Mouse (Mus musculus) hindbrain, embryonic 16.5 days (tissue): ENCODE results near the gene Ccdc107. TPM values are rescaled to one million over a fixed set of nuclear protein-coding genes. Genes with fewer than 3 reads are reported as not detected.
A peak's percentile ranks its signal among the peaks of the same experiment; 100 is the strongest.

Experiments
- ATAC-seq: fragments of 200-750 bp; cut with Nextera tagmentation; 2 replicates; pipeline ENCODE4 v1.8.0; 2017; ENCODE audit warnings: moderate TSS enrichment, moderate library complexity
- H3K27ac ChIP-seq: fragments of 300-500 bp; sonication (generic); 2 replicates; pipeline ENCODE4 v1.5.1; 2014; ENCODE audit warnings: low read depth, mild to moderate bottlenecking, control low read depth, low read length, moderate library complexity
- H3K27me3 ChIP-seq: fragments of 300-500 bp; sonication (generic); replicated peaks from 2 replicates; pipeline ENCODE4 v1.6.1; 2014; ENCODE audit warnings: low read length; ENCODE audit not compliant: control insufficient read depth, insufficient read depth
- H3K36me3 ChIP-seq: fragments of 300-500 bp; sonication (generic); 2 replicates; pipeline ENCODE4 v1.6.1; 2014; ENCODE audit warnings: mild to moderate bottlenecking, low read length, moderate library complexity, mixed read lengths; ENCODE audit not compliant: control insufficient read depth, insufficient read depth
- H3K4me1 ChIP-seq: fragments of 300-500 bp; sonication (generic); 2 replicates; pipeline ENCODE4 v1.6.1; 2014; ENCODE audit warnings: low read depth, low read length; ENCODE audit not compliant: control insufficient read depth, insufficient read depth
- H3K4me2 ChIP-seq: fragments of 300-500 bp; sonication (generic); 2 replicates; pipeline ENCODE4 v1.6.1; 2014; ENCODE audit warnings: mild to moderate bottlenecking, low read length, control low read depth, moderate library complexity
- H3K4me3 ChIP-seq: fragments of 300-500 bp; sonication (generic); 2 replicates; pipeline ENCODE4 v1.5.1; 2014; ENCODE audit warnings: mild to moderate bottlenecking, low read length, control low read depth, moderate library complexity
- H3K9ac ChIP-seq: fragments of 300-500 bp; sonication (generic); 2 replicates; pipeline ENCODE4 v1.6.1; 2014; ENCODE audit warnings: low read depth, mild to moderate bottlenecking, control low read depth, low read length, moderate library complexity
- H3K9me3 ChIP-seq: fragments of 300-500 bp; sonication (generic); 2 replicates; pipeline ENCODE4 v1.6.1; 2014; ENCODE audit warnings: mild to moderate bottlenecking, low read length, moderate library complexity; ENCODE audit not compliant: control insufficient read depth
- WGBS: fragments of 180-500 bp; shearing (Covaris S2); extraction: QIAGEN DNeasy Blood & Tissue Kit; methylation state at CpG from one replicate; pipeline ENCODE4 v1.1.7; 2014; 5-methylcytosine and 5-hydroxymethylcytosine counted together
- polyA plus RNA-seq: library from polyadenylated mRNA; unstranded; fragments of >200 nt; fragmentation: Nextera tagmentation; extraction: Ambion mirVana; gene quantifications from 2 replicates; pipeline ENCODE4 v1.2.1, GENCODE M21; 2015

Gene Ccdc107
- polyA plus RNA-seq, 1 experiment from 2014 or later = 99.8 TPM

- no peak overlapping the region for H3K9ac ChIP-seq
- no peaks in the 10 kb centered on the region for H3K9me3 ChIP-seq
- peaks cover 5% of the 10 kb centered on the region for H3K4me1 ChIP-seq
- H3K27ac ChIP-seq = no peak overlapping the region
- no peaks in the 10 kb centered on the region for H3K36me3 ChIP-seq
- H3K4me2 ChIP-seq = no peak overlapping the region
- no peak overlapping the region for H3K4me3 ChIP-seq
- WGBS = 75% methylated on average over 11 of the region's 11 CpGs
- ATAC-seq = no peak
- H3K27me3 ChIP-seq = peaks cover under 1% of the 10 kb centered on the region; the same call in 1 of the 2 replicates
Observed at GRCm38 (mm10) chr4:43515764-43516708, 23.3 kb downstream of the Ccdc107 start.

GRCm38 (mm10) chr4:43519551-43519950 lies 26.9 kb downstream of the Ccdc107 start:
- ATAC-seq = no peak
- no peak overlapping the region for H3K9ac ChIP-seq
- H3K27me3 ChIP-seq = peaks cover 22% of the 10 kb centered on the region
- H3K4me1 ChIP-seq = peaks cover 18% of the 10 kb centered on the region
- 13% methylated on average over 10 of the region's 10 CpGs for WGBS
- peak overlapping the region; percentile 54 for H3K4me2 ChIP-seq
- no peak overlapping the region for H3K27ac ChIP-seq
- peak overlapping the region; percentile 20 for H3K4me3 ChIP-seq
- no peaks in the 10 kb centered on the region for H3K36me3 ChIP-seq
- H3K9me3 ChIP-seq = no peaks in the 10 kb centered on the region

- Histone ChIP-seq H3K27ac (no peak overlapping the region), H3K9ac (no peak overlapping the region), H3K4me2 (peak overlapping the region; percentile 54), H3K9me3 (no peaks in the 10 kb centered on the region), H3K36me3 (no peaks in the 10 kb centered on the region), H3K27me3 (peaks cover 22% of the 10 kb centered on the region), H3K4me1 (peaks cover 18% of the 10 kb centered on the region), H3K4me3 (peak overlapping the region; percentile 20)
- 11% methylated on average over 6 of the region's 6 CpGs for WGBS
- ATAC-seq = peak; percentile 77
Observed at GRCm38 (mm10) chr4:43519956-43520355, 27.3 kb downstream of the Ccdc107 start.

GRCm38 (mm10) chr4:43527880-43528279 lies 35.2 kb downstream of the Ccdc107 start:
- no peaks in the 10 kb centered on the region for H3K9me3 ChIP-seq

GRCm38 (mm10) chr4:43528487-43528886 lies 35.8 kb downstream of the Ccdc107 start:
- Histone ChIP-seq H3K4me2 (no peak overlapping the region), H3K4me3 (no peak overlapping the region), H3K9ac (no peak overlapping the region), H3K4me1 (peaks cover 10% of the 10 kb centered on the region), H3K9me3 (no peaks in the 10 kb centered on the region), H3K27me3 (peaks cover 10% of the 10 kb centered on the region), H3K27ac (no peak overlapping the region), H3K36me3 (peaks cover 16% of the 10 kb centered on the region)
- no peak for ATAC-seq
- WGBS = 83% methylated on average over 9 of the region's 9 CpGs

More at GRCm38 (mm10) chr4:43527880-43528279, 35.2 kb downstream of the Ccdc107 start:
- Histone ChIP-seq H3K27me3 (peaks cover 16% of the 10 kb centered on the region), H3K4me2 (no peak overlapping the region), H3K36me3 (peaks cover 12% of the 10 kb centered on the region), H3K27ac (no peak overlapping the region), H3K9ac (no peak overlapping the region), H3K4me3 (no peak overlapping the region), H3K4me1 (peaks cover 13% of the 10 kb centered on the region)
- 61% methylated on average over 5 of the region's 5 CpGs for WGBS
- ATAC-seq = no peak

- Histone ChIP-seq H3K27me3 (peaks cover 5% of the 10 kb centered on the region), H3K9me3 (no peaks in the 10 kb centered on the region), H3K27ac (no peak overlapping the region), H3K4me3 (no peak overlapping the region), H3K36me3 (peaks cover 25% of the 10 kb centered on the region), H3K4me1 (no peaks in the 10 kb centered on the region), H3K9ac (no peak overlapping the region), H3K4me2 (no peak overlapping the region)
- 50% methylated on average over 8 of the region's 8 CpGs for WGBS
- ATAC-seq = no peak
Observed at GRCm38 (mm10) chr4:43530081-43530501, 37.4 kb downstream of the Ccdc107 start.

- Histone ChIP-seq H3K9me3 (no peaks in the 10 kb centered on the region), H3K4me3 (no peak overlapping the region), H3K4me2 (no peak overlapping the region), H3K4me1 (no peaks in the 10 kb centered on the region), H3K27me3 (peaks cover under 1% of the 10 kb centered on the region; the same call in 1 of the 2 replicates), H3K9ac (no peak overlapping the region), H3K36me3 (peaks cover 30% of the 10 kb centered on the region), H3K27ac (no peak overlapping the region)
- 26% methylated on average over 7 of the region's 7 CpGs for WGBS
- ATAC-seq = peak; percentile 34; the same call in 1 of the 2 replicates
Observed at GRCm38 (mm10) chr4:43530581-43530980, 37.9 kb downstream of the Ccdc107 start.

- Histone ChIP-seq H3K4me2 (no peak overlapping the region), H3K27ac (no peak overlapping the region), H3K27me3 (no peaks in the 10 kb centered on the region), H3K9ac (no peak overlapping the region), H3K36me3 (peaks cover 45% of the 10 kb centered on the region), H3K4me1 (no peaks in the 10 kb centered on the region), H3K4me3 (no peak overlapping the region), H3K9me3 (no peaks in the 10 kb centered on the region)
- 86% methylated on average over 9 of the region's 9 CpGs for WGBS
- ATAC-seq = no peak
Observed at GRCm38 (mm10) chr4:43533270-43533669, 40.6 kb downstream of the Ccdc107 start.

GRCm38 (mm10) chr4:43535628-43536027 lies 42.9 kb downstream of the Ccdc107 start:
- H3K9me3 ChIP-seq = no peaks in the 10 kb centered on the region
- no peak overlapping the region for H3K27ac ChIP-seq
- peaks cover 60% of the 10 kb centered on the region for H3K36me3 ChIP-seq
- H3K4me1 ChIP-seq = no peaks in the 10 kb centered on the region
- no peak overlapping the region for H3K4me3 ChIP-seq
- no peak for ATAC-seq
- WGBS = 92% methylated on average over 8 of the region's 8 CpGs
- no peaks in the 10 kb centered on the region for H3K27me3 ChIP-seq
- no peak overlapping the region for H3K9ac ChIP-seq
- H3K4me2 ChIP-seq = no peak overlapping the region
